Mouse (Mus musculus) thymus, adult 2 months (tissue): ENCODE data around the gene Ccdc78.

ENCODE experiments used
- CTCF ChIP-seq: fragments of 200-500 bp; IDR thresholded peaks from 2 replicates; pipeline ENCODE4 v1.5.1; 2012; ENCODE audit warnings: mild to moderate bottlenecking, control low read depth, low read length, moderate library complexity, borderline replicate concordance; ENCODE audit not compliant: control insufficient read depth, poor library complexity, insufficient read depth; ENCODE audit errors: extremely low read depth
- POLR2A ChIP-seq: fragments of 200-500 bp; IDR thresholded peaks from 2 replicates; pipeline ENCODE4 v1.6.1; 2012; ENCODE audit warnings: mild to moderate bottlenecking, low read length, control low read depth, moderate library complexity; ENCODE audit not compliant: control insufficient read depth, poor library complexity, insufficient read depth; ENCODE audit errors: extremely low read depth

DNA sequence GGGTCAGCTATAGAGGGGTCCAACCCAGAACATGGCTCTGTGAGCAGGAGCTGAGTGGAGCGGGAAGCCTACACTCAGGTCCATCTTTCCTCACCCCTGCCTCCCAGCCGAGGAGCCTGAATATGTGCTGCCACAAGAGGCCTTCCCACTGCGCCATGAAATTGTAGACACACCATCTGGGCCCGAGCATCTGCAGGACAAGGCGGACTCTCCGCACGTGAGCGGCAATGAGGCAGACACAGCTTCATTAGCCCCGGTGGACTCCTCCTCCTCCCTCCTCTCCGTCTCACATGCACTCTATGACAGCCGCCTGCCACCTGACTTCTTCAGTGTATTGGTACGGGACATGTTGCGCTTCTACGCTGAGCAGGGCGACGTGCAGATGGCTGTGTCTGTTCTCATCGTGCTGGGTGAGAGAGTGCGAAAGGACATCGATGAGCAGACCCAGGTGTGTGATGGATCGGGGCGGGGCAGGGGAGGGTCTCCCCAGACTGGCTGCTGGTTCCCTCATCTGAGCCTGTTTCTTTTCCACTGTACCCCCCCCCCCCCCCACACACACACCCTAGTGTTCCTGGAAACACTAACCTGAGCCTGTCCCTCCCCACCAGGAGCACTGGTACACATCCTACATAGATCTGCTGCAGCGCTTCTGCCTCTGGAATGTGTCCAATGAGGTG is 41.3 kb downstream of the Ccdc78 start:
- TF ChIP-seq CTCF (no peak), POLR2A (no peak)
